Mouse (Mus musculus) hindbrain, embryonic 11.5 days (tissue): ENCODE results near the gene Il1f6. TPM values are rescaled to one million over a fixed set of nuclear protein-coding genes. Genes with fewer than 3 reads are reported as not detected.
"Not testable (repeated sequence)": the region's sequence is repeated elsewhere in the genome, so short reads cannot be mapped to it uniquely, and the experiment has no call there.

Experiments used
- ATAC-seq: fragments of 200-750 bp; cut with Nextera tagmentation; 2 replicates; pipeline ENCODE4 v1.8.0; 2017; ENCODE audit warnings: mild to moderate bottlenecking, moderate TSS enrichment, moderate library complexity; ENCODE audit not compliant: low FRiP score
- DNase-seq: peaks from one replicate; pipeline ENCODE4 v3.0.0-alpha.2; 2015; ENCODE audit warnings: low spot score
- H3K27ac ChIP-seq: fragments of 300-500 bp; sonication (generic); 2 replicates; pipeline ENCODE4 v1.5.1; 2014; ENCODE audit warnings: mild to moderate bottlenecking, low read depth, low read length
- H3K27me3 ChIP-seq: fragments of 300-500 bp; sonication (generic); 2 replicates; pipeline ENCODE4 v1.6.1; 2014; ENCODE audit warnings: mild to moderate bottlenecking, low read length, moderate library complexity, mixed read lengths; ENCODE audit not compliant: control insufficient read depth, insufficient read depth
- H3K36me3 ChIP-seq: fragments of 300-500 bp; sonication (generic); 2 replicates; pipeline ENCODE4 v1.6.1; 2014; ENCODE audit warnings: mild to moderate bottlenecking, low read length, moderate library complexity, mixed read lengths; ENCODE audit not compliant: control insufficient read depth, insufficient read depth
- H3K4me1 ChIP-seq: fragments of 300-500 bp; sonication (generic); replicated peaks from 2 replicates; pipeline ENCODE4 v1.6.1; 2014; ENCODE audit warnings: low read length, mixed read lengths; ENCODE audit not compliant: control insufficient read depth, insufficient read depth
- H3K4me2 ChIP-seq: fragments of 300-500 bp; sonication (generic); replicated peaks from 2 replicates; pipeline ENCODE4 v1.6.1; 2014; ENCODE audit warnings: mild to moderate bottlenecking, low read depth, low read length
- H3K4me3 ChIP-seq: fragments of 300-500 bp; sonication (generic); 2 replicates; pipeline ENCODE4 v1.5.1; 2014; ENCODE audit warnings: low read depth, low read length
- H3K9ac ChIP-seq: fragments of 300-500 bp; sonication (generic); 2 replicates; pipeline ENCODE4 v1.6.1; 2014; ENCODE audit warnings: low read depth, low read length
- H3K9me3 ChIP-seq: fragments of 300-500 bp; sonication (generic); 2 replicates; pipeline ENCODE4 v1.6.1; 2016; ENCODE audit warnings: low read length; ENCODE audit not compliant: control insufficient read depth
- WGBS: fragments of 180-500 bp; shearing (Covaris S2); extraction: QIAGEN DNeasy Blood & Tissue Kit; methylation state at CpG from one replicate; pipeline ENCODE4 v1.1.7; 2014; 5-methylcytosine and 5-hydroxymethylcytosine counted together
- polyA plus RNA-seq: library from polyadenylated mRNA; unstranded; fragments of >200 nt; fragmentation: Nextera tagmentation; extraction: Ambion mirVana; gene quantifications from 2 replicates; pipeline ENCODE4 v1.2.1, GENCODE M21; 2014

The Il1f6 gene
- not detected in 2 replicates for polyA plus RNA-seq

GRCm38 (mm10) chr2:24215118-24215517 is at the start of gene Il1f6:
Gene Il1f6, plus strand, starts transcription at chr2:24215418.
- DNase-seq (no peak), ATAC-seq (no peak)
- Histone ChIP-seq H3K27ac (no peak within 1 kb of the TSS), H3K4me3 (no peak within 1 kb of the TSS), H3K27me3 (no peaks in the 10 kb centered on the region), H3K4me1 (no peaks in the 10 kb centered on the region), H3K9ac (no peak within 1 kb of the TSS), H3K36me3 (no peaks in the 10 kb centered on the region), H3K4me2 (no peak within 1 kb of the TSS), H3K9me3 (no peaks in the 10 kb centered on the region)
- 76% methylated on average over 2 of the region's 2 CpGs for WGBS

- 24% methylated on average over 14 of the region's 14 CpGs for WGBS
- H3K9ac ChIP-seq, H3K4me2 ChIP-seq: not testable (repeated sequence)
These were observed 33.4 kb upstream of the Il1f6 start for GRCm38 (mm10) chr2:24181683-24182331.

GRCm38 (mm10) chr2:24182423-24183147 is 32.6 kb upstream of the Il1f6 start:
- not testable (repeated sequence) for H3K27ac ChIP-seq, H3K9me3 ChIP-seq, H3K27me3 ChIP-seq, H3K4me2 ChIP-seq, H3K4me1 ChIP-seq, H3K36me3 ChIP-seq, DNase-seq, H3K4me3 ChIP-seq, H3K9ac ChIP-seq, ATAC-seq
- WGBS: 70% methylated on average over 13 of the region's 13 CpGs

More at GRCm38 (mm10) chr2:24181683-24182331, 33.4 kb upstream of the Il1f6 start:
- not testable (repeated sequence) for H3K27ac ChIP-seq, H3K4me1 ChIP-seq, H3K27me3 ChIP-seq, H3K4me3 ChIP-seq, H3K36me3 ChIP-seq, H3K9me3 ChIP-seq
- ATAC-seq: peak; percentile 82
- DNase-seq: peak; percentile 64

- H3K27me3 ChIP-seq, H3K9me3 ChIP-seq, H3K27ac ChIP-seq, H3K4me2 ChIP-seq, H3K9ac ChIP-seq, H3K4me1 ChIP-seq, H3K36me3 ChIP-seq, DNase-seq, ATAC-seq, H3K4me3 ChIP-seq: not testable (repeated sequence)
These were observed 31.1 kb upstream of the Il1f6 start for GRCm38 (mm10) chr2:24184092-24184491.

- ATAC-seq: no peak
- H3K27ac ChIP-seq: no peak within 1 kb of the TSS
- H3K27me3 ChIP-seq: no peaks in the 10 kb centered on the region
- no peak within 1 kb of the TSS for H3K4me3 ChIP-seq
- no peak within 1 kb of the TSS for H3K4me2 ChIP-seq
- H3K9me3 ChIP-seq: no peaks in the 10 kb centered on the region
- no peaks in the 10 kb centered on the region for H3K36me3 ChIP-seq
- no peak for DNase-seq
- WGBS: 100% methylated on average over 1 of the region's 1 CpGs
- no peak within 1 kb of the TSS for H3K9ac ChIP-seq
- no peaks in the 10 kb centered on the region for H3K4me1 ChIP-seq
These were observed 29.0 kb upstream of the Il1f6 start, which contains the start of gene Il1f9 for GRCm38 (mm10) chr2:24186176-24186575. Gene Il1f9, plus strand, starts transcription at chr2:24186476.

- 84% methylated on average over 6 of the region's 6 CpGs for WGBS
- DNase-seq (no peak), ATAC-seq (no peak)
- H3K9ac ChIP-seq: no peak overlapping the region
- H3K36me3 ChIP-seq: no peaks in the 10 kb centered on the region
- no peak overlapping the region for H3K27ac ChIP-seq
- no peaks in the 10 kb centered on the region for H3K4me1 ChIP-seq
- H3K9me3 ChIP-seq: no peaks in the 10 kb centered on the region
- H3K27me3 ChIP-seq: no peaks in the 10 kb centered on the region
- H3K4me3 ChIP-seq: no peak overlapping the region
- H3K4me2 ChIP-seq: no peak overlapping the region
These were observed 27.6 kb upstream of the Il1f6 start for GRCm38 (mm10) chr2:24187585-24187984.

GRCm38 (mm10) chr2:24188189-24188588 is 27.0 kb upstream of the Il1f6 start:
- Histone ChIP-seq H3K4me3 (no peak overlapping the region), H3K4me2 (no peak overlapping the region)
- 50% methylated on average over 1 of the region's 1 CpGs for WGBS

GRCm38 (mm10) chr2:24227191-24227590 is 12.0 kb downstream of the Il1f6 start:
- no peak overlapping the region for H3K4me3 ChIP-seq
- no peak overlapping the region for H3K27ac ChIP-seq
- no peak overlapping the region for H3K9ac ChIP-seq
- no peak overlapping the region for H3K4me2 ChIP-seq
- DNase-seq: no peak
- 86% methylated on average over 2 of the region's 2 CpGs for WGBS
- no peaks in the 10 kb centered on the region for H3K27me3 ChIP-seq
- no peaks in the 10 kb centered on the region for H3K4me1 ChIP-seq
- no peak for ATAC-seq
- H3K9me3 ChIP-seq: no peaks in the 10 kb centered on the region
- H3K36me3 ChIP-seq: no peaks in the 10 kb centered on the region

More at GRCm38 (mm10) chr2:24188189-24188588, 27.0 kb upstream of the Il1f6 start:
- Histone ChIP-seq H3K27ac (no peak overlapping the region), H3K36me3 (no peaks in the 10 kb centered on the region), H3K9ac (no peak overlapping the region), H3K27me3 (no peaks in the 10 kb centered on the region), H3K9me3 (no peaks in the 10 kb centered on the region), H3K4me1 (no peaks in the 10 kb centered on the region)
- DNase-seq (no peak), ATAC-seq (no peak)

- DNase-seq: no peak
- H3K9ac ChIP-seq: no peak overlapping the region
- no peaks in the 10 kb centered on the region for H3K9me3 ChIP-seq
- H3K4me3 ChIP-seq: no peak overlapping the region
- no peaks in the 10 kb centered on the region for H3K36me3 ChIP-seq
- WGBS: 89% methylated on average over 1 of the region's 1 CpGs
- no peaks in the 10 kb centered on the region for H3K27me3 ChIP-seq
- H3K4me2 ChIP-seq: no peak overlapping the region
- H3K4me1 ChIP-seq: no peaks in the 10 kb centered on the region
- H3K27ac ChIP-seq: no peak overlapping the region
- no peak for ATAC-seq
These were observed 52.3 kb downstream of the Il1f6 start for GRCm38 (mm10) chr2:24267503-24267902.
